Comparison of ENCODE assay signal across 7 mouse cellular contexts in the genomic region with DNA sequence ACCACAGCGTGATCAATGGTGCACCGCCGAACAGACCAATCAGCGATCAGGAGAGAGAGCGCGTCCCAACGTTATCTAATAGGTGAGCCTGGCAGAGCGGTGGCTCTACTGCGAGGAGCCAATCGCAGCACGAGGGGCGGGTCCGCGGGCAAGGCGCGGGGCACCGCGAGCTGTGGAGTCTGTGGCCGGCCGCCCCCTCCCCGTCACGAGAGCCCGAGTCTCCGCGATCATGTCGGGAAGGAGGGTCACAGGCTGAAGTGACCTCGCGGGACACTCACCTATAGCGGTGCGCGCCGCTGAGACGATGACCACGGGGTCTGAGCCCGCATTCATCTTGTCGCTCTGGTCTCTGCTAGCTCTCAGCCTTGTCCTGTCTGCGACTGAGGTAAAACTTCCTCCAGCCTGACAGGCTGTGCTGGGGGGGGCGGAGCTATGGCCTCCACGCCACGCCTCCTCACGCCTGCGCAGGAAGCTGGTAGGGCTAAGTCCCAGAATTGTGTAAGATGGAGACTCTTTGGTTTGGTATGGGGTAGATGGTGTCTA. TPM values are rescaled to one million over a fixed set of nuclear protein-coding genes. Genes with fewer than 3 reads are reported as not detected.
DNase-seq lines count a peak whose midpoint lies in the region; ATAC-seq lines count a peak whose summit lies in the region.

Acat2 (minus strand) TSS at position 417 of the 543 bp plus-strand sequence.

- intact Hi-C loops in gastrocnemius, postnatal 36 days (cut with DNase I) = loop anchor here (5.0 kb wide), 1 partner anchor 38 kb away; no protein-coding TSS in a partner anchor
- intact Hi-C loops in left cerebral cortex, postnatal 25 days (cut with DNase I) = loop anchor here (2.0 to 5.0 kb wide), 2 partner anchors 32 to 43 kb away; partner anchors contain the start of genes Mrpl18 and Tcp1

- DNase-seq in adrenal gland, adult 18-20 months (ENCODE audit: low spot score in 2 of 2) = peak; percentile 88 to 89
- DNase-seq in embryo, embryonic 11 days = peak; percentile 95
- DNase-seq in gastrocnemius, postnatal 36 days = peak; percentile 89 to 93
- DNase-seq in left cerebral cortex, postnatal 25 days (ENCODE audit: low spot score in 2 of 2) = peak; percentile 97 to 98
- DNase-seq in midbrain, embryonic 10.5 days (ENCODE audit: low spot score) = peak; percentile 93
- DNase-seq in right cerebral cortex, postnatal 4 days = peak; percentile 91

- WGBS in intestine, embryonic 15.5 days = under 1% methylated on average over 42 of the region's 42 CpGs
- WGBS in midbrain, embryonic 10.5 days = under 1% methylated on average over 42 of the region's 42 CpGs

- H3K27me3 ChIP-seq in intestine, embryonic 15.5 days (replicated peaks) = no peaks in the 10 kb centered on the region
- H3K27me3 ChIP-seq in midbrain, embryonic 10.5 days (ENCODE audit: low read depth, poor library complexity, severe bottlenecking) = no peaks in the 10 kb centered on the region

- peak within 1 kb of the TSS; percentile 76 for H3K4me3 ChIP-seq in intestine, embryonic 15.5 days (replicated peaks)
- H3K4me3 ChIP-seq in midbrain, embryonic 10.5 days = peak within 1 kb of the TSS; percentile 72

- peak within 1 kb of the TSS; percentile 80 for H3K4me2 ChIP-seq in intestine, embryonic 15.5 days (replicated peaks)

- peak within 1 kb of the TSS; percentile 63 for H3K9ac ChIP-seq in intestine, embryonic 15.5 days

- ATAC-seq in intestine, embryonic 15.5 days = peak; percentile 99

- H3K36me3 ChIP-seq in intestine, embryonic 15.5 days = no peaks in the 10 kb centered on the region
- H3K36me3 ChIP-seq in midbrain, embryonic 10.5 days = peaks cover 36% of the 10 kb centered on the region

- H3K9me3 ChIP-seq in intestine, embryonic 15.5 days = no peaks in the 10 kb centered on the region
- no peaks in the 10 kb centered on the region for H3K9me3 ChIP-seq in midbrain, embryonic 10.5 days (replicated peaks)

- peak within 1 kb of the TSS; percentile 84 for H3K27ac ChIP-seq in intestine, embryonic 15.5 days
- H3K27ac ChIP-seq in midbrain, embryonic 10.5 days (replicated peaks) = peak within 1 kb of the TSS; percentile 91

- H3K4me1 ChIP-seq in intestine, embryonic 15.5 days (replicated peaks) = 0 out of 2 replicates have a peak, but pooled peaks cover 5% of the 10 kb centered on the region
- H3K4me1 ChIP-seq in midbrain, embryonic 10.5 days = peaks cover 19% of the 10 kb centered on the region

RNA-seq across cellular contexts. Expression of gene Acat2, which starts in this region (rescaled TPM):
- 100 to 1,000 TPM in 1 of 2 experiments, 10 to 100 TPM in 1; 78.2 to 190 TPM for total RNA-seq in adrenal gland, adult 18-20 months (2021)
- total RNA-seq in gastrocnemius, postnatal 36 days (2021) = 1 to 10 TPM; 3.5 to 4.3 TPM
- 230 and 240 TPM in 2 replicates for polyA plus RNA-seq in intestine, embryonic 15.5 days (2015; fragmentation: Nextera tagmentation; extraction: Ambion mirVana)
- total RNA-seq in left cerebral cortex, postnatal 25 days (2021) = 10 to 100 TPM; 59.1 to 60.8 TPM
- polyA plus RNA-seq in midbrain, embryonic 10.5 days (2016; fragmentation: Nextera tagmentation; extraction: Ambion mirVana) = 410 and 455 TPM in 2 replicates

Comparison
In these comparisons a context has a peak if more than half of its experiments do, and no peak if none do; other contexts are left out.
1. Peak in every context shown above with its lines: DNase-seq, ATAC-seq, H3K4me3 ChIP-seq and H3K27ac ChIP-seq.
2. RNA of gene Acat2 (total RNA-seq): 78.2 to 190 TPM in adrenal gland, adult 18-20 months and 59.1 to 60.8 TPM in left cerebral cortex, postnatal 25 days; 3.5 to 4.3 TPM in gastrocnemius, postnatal 36 days; every median in the first group is over 10 times any median in the second.